Mouse (Mus musculus) midbrain, embryonic 11.5 days (tissue): ENCODE measurements around the gene 8030411F24Rik. TPM values are rescaled to one million over a fixed set of nuclear protein-coding genes. Genes with fewer than 3 reads are reported as not detected.
"Not testable (repeated sequence)": the region's sequence is repeated elsewhere in the genome, so short reads cannot be mapped to it uniquely, and the experiment has no call there.

Source experiments
- ATAC-seq: fragments of 200-750 bp; cut with Nextera tagmentation; 2 replicates; pipeline ENCODE4 v1.8.0; 2017; ENCODE audit warnings: moderate TSS enrichment, moderate library complexity; ENCODE audit not compliant: low FRiP score
- DNase-seq: peaks from one replicate; pipeline ENCODE4 v3.0.0; 2015; ENCODE audit warnings: low spot score; ENCODE audit errors: missing footprints
- H3K27ac ChIP-seq: fragments of 300-500 bp; sonication (generic); 2 replicates; pipeline ENCODE4 v1.5.1; 2014; ENCODE audit warnings: low read depth, low read length
- H3K27me3 ChIP-seq: fragments of 300-500 bp; sonication (generic); 2 replicates; pipeline ENCODE4 v1.6.1; 2014; ENCODE audit warnings: mild to moderate bottlenecking, low read length, moderate library complexity, mixed read lengths; ENCODE audit not compliant: control insufficient read depth, insufficient read depth
- H3K36me3 ChIP-seq: fragments of 300-500 bp; sonication (generic); 2 replicates; pipeline ENCODE4 v1.6.1; 2014; ENCODE audit warnings: mild to moderate bottlenecking, low read length, moderate library complexity, mixed read lengths; ENCODE audit not compliant: control insufficient read depth, insufficient read depth
- H3K4me1 ChIP-seq: fragments of 300-500 bp; sonication (generic); 2 replicates; pipeline ENCODE4 v1.6.1; 2014; ENCODE audit warnings: low read length; ENCODE audit not compliant: control insufficient read depth, insufficient read depth
- H3K4me2 ChIP-seq: fragments of 300-500 bp; sonication (generic); 2 replicates; pipeline ENCODE4 v1.6.1; 2014; ENCODE audit warnings: mild to moderate bottlenecking, moderate library complexity
- H3K4me3 ChIP-seq: fragments of 300-500 bp; sonication (generic); 2 replicates; pipeline ENCODE4 v1.5.1; 2014; ENCODE audit warnings: low read depth, low read length
- H3K9ac ChIP-seq: fragments of 300-500 bp; sonication (generic); 2 replicates; pipeline ENCODE4 v1.6.1; 2014; ENCODE audit warnings: low read length
- H3K9me3 ChIP-seq: fragments of 300-500 bp; sonication (generic); 2 replicates; pipeline ENCODE4 v1.6.1; 2016; ENCODE audit warnings: low read length; ENCODE audit not compliant: control insufficient read depth
- WGBS: fragments of 180-500 bp; shearing (Covaris S2); extraction: QIAGEN DNeasy Blood & Tissue Kit; methylation state at CpG from one replicate; pipeline ENCODE4 v1.1.7; 2014; 5-methylcytosine and 5-hydroxymethylcytosine counted together
- polyA plus RNA-seq: library from polyadenylated mRNA; unstranded; fragments of >200 nt; fragmentation: Nextera tagmentation; extraction: Ambion mirVana; gene quantifications from 2 replicates; pipeline ENCODE4 v1.2.1, GENCODE M21; 2014

8030411F24Rik gene
- polyA plus RNA-seq, 1 experiment from 2014 or later: not detected

- H3K9me3 ChIP-seq, H3K36me3 ChIP-seq, H3K4me2 ChIP-seq, H3K27ac ChIP-seq, H3K9ac ChIP-seq, H3K4me1 ChIP-seq, H3K4me3 ChIP-seq, DNase-seq, ATAC-seq, H3K27me3 ChIP-seq: not testable (repeated sequence)
- WGBS: 80% methylated on average over 4 of the region's 4 CpGs
Measured at GRCm38 (mm10) chr2:148771397-148771796, 10.4 kb upstream of the 8030411F24Rik start, which contains the start of gene Cst11. Gene Cst11 (minus strand): TSS chr2:148771497.

- no peaks in the 10 kb centered on the region for H3K4me1 ChIP-seq
- WGBS: 90% methylated on average over 6 of the region's 6 CpGs
- no peak for DNase-seq
- no peaks in the 10 kb centered on the region for H3K27me3 ChIP-seq
- no peak within 1 kb of the TSS for H3K9ac ChIP-seq
- H3K9me3 ChIP-seq: no peaks in the 10 kb centered on the region
- no peak within 1 kb of the TSS for H3K27ac ChIP-seq
- H3K4me2 ChIP-seq: no peak within 1 kb of the TSS
- no peak for ATAC-seq
- H3K36me3 ChIP-seq: no peaks in the 10 kb centered on the region
- no peak within 1 kb of the TSS for H3K4me3 ChIP-seq
Measured at GRCm38 (mm10) chr2:148789142-148789541, 7.3 kb downstream of the 8030411F24Rik start, which contains the start of gene Cst12. Gene Cst12 (plus strand): TSS chr2:148789361.

GRCm38 (mm10) chr2:148798485-148798884 lies 16.7 kb downstream of the 8030411F24Rik start, which contains the start of gene Cst8:
Gene Cst8 (plus strand): TSS chr2:148798785.
- Histone ChIP-seq H3K27ac (no peak within 1 kb of the TSS), H3K4me2 (no peak within 1 kb of the TSS), H3K36me3 (no peaks in the 10 kb centered on the region), H3K27me3 (no peaks in the 10 kb centered on the region), H3K9me3 (no peaks in the 10 kb centered on the region), H3K4me3 (no peak within 1 kb of the TSS), H3K4me1 (no peaks in the 10 kb centered on the region), H3K9ac (no peak within 1 kb of the TSS)
- ATAC-seq: no peak
- 96% methylated on average over 1 of the region's 1 CpGs for WGBS
- no peak for DNase-seq

- H3K4me1 ChIP-seq: no peaks in the 10 kb centered on the region
- no peak overlapping the region for H3K9ac ChIP-seq
- DNase-seq (no peak), ATAC-seq (no peak)
- H3K27me3 ChIP-seq: no peaks in the 10 kb centered on the region
- 82% methylated on average over 3 of the region's 3 CpGs for WGBS
- no peak overlapping the region for H3K4me2 ChIP-seq
- no peak overlapping the region for H3K4me3 ChIP-seq
- no peak overlapping the region for H3K27ac ChIP-seq
- no peaks in the 10 kb centered on the region for H3K36me3 ChIP-seq
- H3K9me3 ChIP-seq: no peaks in the 10 kb centered on the region
Measured at GRCm38 (mm10) chr2:148801491-148801921, 19.7 kb downstream of the 8030411F24Rik start.

- Histone ChIP-seq H3K27me3 (no peaks in the 10 kb centered on the region), H3K4me3 (no peak overlapping the region), H3K4me1 (no peaks in the 10 kb centered on the region), H3K9me3 (no peaks in the 10 kb centered on the region), H3K4me2 (no peak overlapping the region), H3K36me3 (no peaks in the 10 kb centered on the region), H3K9ac (no peak overlapping the region), H3K27ac (no peak overlapping the region)
- DNase-seq (no peak), ATAC-seq (no peak)
- 86% methylated on average over 6 of the region's 6 CpGs for WGBS
Measured at GRCm38 (mm10) chr2:148806696-148807095, 24.9 kb downstream of the 8030411F24Rik start.

GRCm38 (mm10) chr2:148819909-148820308 lies 38.1 kb downstream of the 8030411F24Rik start, which contains the start of gene Cst13:
Gene Cst13 (plus strand): TSS chr2:148820081.
- DNase-seq (no peak), ATAC-seq (no peak)
- Histone ChIP-seq H3K4me1 (peaks cover 3% of the 10 kb centered on the region; the same call in 1 of the 2 replicates), H3K4me2 (no peak within 1 kb of the TSS), H3K36me3 (no peaks in the 10 kb centered on the region), H3K27me3 (no peaks in the 10 kb centered on the region), H3K9me3 (no peaks in the 10 kb centered on the region), H3K9ac (no peak within 1 kb of the TSS), H3K27ac (no peak within 1 kb of the TSS), H3K4me3 (no peak within 1 kb of the TSS)

- no peak for DNase-seq
- no peak overlapping the region for H3K27ac ChIP-seq
- no peak overlapping the region for H3K4me2 ChIP-seq
- ATAC-seq: no peak
- H3K9me3 ChIP-seq: no peaks in the 10 kb centered on the region
- H3K27me3 ChIP-seq: no peaks in the 10 kb centered on the region
- H3K9ac ChIP-seq: no peak overlapping the region
- WGBS: 78% methylated on average over 1 of the region's 1 CpGs
- no peaks in the 10 kb centered on the region for H3K4me1 ChIP-seq
- H3K4me3 ChIP-seq: no peak overlapping the region
- H3K36me3 ChIP-seq: no peaks in the 10 kb centered on the region
Measured at GRCm38 (mm10) chr2:148825986-148826385, 44.2 kb downstream of the 8030411F24Rik start.

- Histone ChIP-seq H3K9me3 (no peaks in the 10 kb centered on the region), H3K27me3 (no peaks in the 10 kb centered on the region), H3K4me1 (no peaks in the 10 kb centered on the region), H3K4me2 (no peak within 1 kb of the TSS), H3K9ac (no peak within 1 kb of the TSS), H3K36me3 (no peaks in the 10 kb centered on the region), H3K4me3 (no peak within 1 kb of the TSS), H3K27ac (no peak within 1 kb of the TSS)
- DNase-seq (no peak), ATAC-seq (no peak)
- 79% methylated on average over 4 of the region's 4 CpGs for WGBS
Measured at GRCm38 (mm10) chr2:148834912-148835311, 53.1 kb downstream of the 8030411F24Rik start, which contains the start of gene Cst9. Gene Cst9 (plus strand): TSS chr2:148835147.
